Mouse (Mus musculus) stomach, postnatal 0 days (tissue): Measurements from ENCODE around the gene Nxpe5.

Experiments
- CTCF ChIP-seq: IDR thresholded peaks from 2 replicates; pipeline ENCODE4 v1.5.1; 2016; ENCODE audit warnings: antibody characterized with exemption, low read depth, mild to moderate bottlenecking, moderate library complexity
- EP300 ChIP-seq: optimal IDR thresholded peaks from 2 replicates; pipeline ENCODE3; 2016; ENCODE audit warnings: antibody characterized with exemption

- TF ChIP-seq CTCF (no peak), EP300 (no peak)
Measured at GRCm38 (mm10) chr5:138234224-138234623, 8.5 kb downstream of the Nxpe5 start.
